Mouse (Mus musculus): ENCODE results near the gene Clec3a. TPM values are rescaled to one million over a fixed set of nuclear protein-coding genes. Genes with fewer than 3 reads are reported as not detected.

Gene Clec3a
- polyA plus RNA-seq, 1 experiment from 2014 or later: not detected

DNA sequence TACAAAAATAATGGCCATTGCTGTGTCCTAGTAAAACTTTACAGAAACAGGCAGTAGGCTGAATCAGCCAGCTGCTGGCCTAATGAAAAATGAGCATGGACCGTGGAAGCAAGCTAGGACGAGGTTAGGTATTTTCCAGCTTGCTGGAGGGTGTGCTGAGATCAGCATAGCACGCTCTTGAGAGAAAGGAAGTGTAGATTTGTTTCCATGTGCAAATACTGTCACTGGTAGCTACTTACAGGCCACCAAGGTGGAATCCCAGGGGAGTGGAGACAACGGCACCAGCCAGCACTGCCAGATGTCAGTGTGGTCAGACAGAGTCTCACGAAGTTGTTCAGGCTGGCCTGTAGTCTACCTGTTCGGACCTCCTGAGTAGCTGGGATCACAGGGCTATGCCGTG, 29.0 kb downstream of the Clec3a start:
- no peak for ATAC-seq (ENCODE audit: low FRiP score, low TSS enrichment)
- Histone ChIP-seq H3K27ac (replicated peaks; ENCODE audit: low read depth, low read length) (no peak overlapping the region), H3K9ac (replicated peaks; ENCODE audit: low read length) (no peak overlapping the region), H3K36me3 (ENCODE audit: control insufficient read depth, insufficient read depth, low read length) (no peaks in the 10 kb centered on the region), H3K27me3 (ENCODE audit: control insufficient read depth, insufficient read depth, low read length) (no peaks in the 10 kb centered on the region), H3K4me1 (ENCODE audit: control insufficient read depth, insufficient read depth, low read length) (no peaks in the 10 kb centered on the region), H3K4me2 (ENCODE audit: low read length) (no peak overlapping the region), H3K4me3 (replicated peaks; ENCODE audit: low read depth, low read length) (no peak overlapping the region), H3K9me3 (ENCODE audit: control insufficient read depth, low read length) (no peaks in the 10 kb centered on the region)
- DNase-seq: no peak
- 87% methylated on average over 7 of the region's 7 CpGs for WGBS

DNA sequence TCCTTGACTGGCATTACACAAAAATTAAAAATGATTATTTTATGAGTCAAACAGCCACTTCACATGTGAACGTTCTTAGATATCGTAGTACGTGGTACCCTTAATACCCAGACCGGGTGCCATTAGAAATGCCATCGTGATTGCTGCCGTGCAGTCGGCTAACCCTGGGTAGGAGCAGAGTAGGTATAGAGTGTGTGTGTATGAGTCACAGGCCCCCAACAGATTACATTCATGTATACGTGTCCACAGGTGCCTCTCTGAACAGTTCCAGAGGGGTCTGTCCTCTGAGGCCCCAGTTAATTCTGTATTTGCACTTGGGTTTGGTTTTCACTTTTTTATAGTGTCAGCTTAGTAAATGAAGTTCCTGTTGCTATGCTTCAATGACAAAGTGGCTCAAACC, 34.4 kb downstream of the Clec3a start:
- WGBS: 91% methylated on average over 8 of the region's 8 CpGs
- Histone ChIP-seq H3K27me3 (ENCODE audit: control insufficient read depth, insufficient read depth, low read length) (no peaks in the 10 kb centered on the region), H3K9ac (replicated peaks; ENCODE audit: low read length) (no peak overlapping the region), H3K36me3 (ENCODE audit: control insufficient read depth, insufficient read depth, low read length) (no peaks in the 10 kb centered on the region), H3K9me3 (ENCODE audit: control insufficient read depth, low read length) (no peaks in the 10 kb centered on the region), H3K4me2 (ENCODE audit: low read length) (no peak overlapping the region), H3K4me1 (ENCODE audit: control insufficient read depth, insufficient read depth, low read length) (peaks cover 6% of the 10 kb centered on the region; the same call in 1 of the 2 replicates), H3K4me3 (replicated peaks; ENCODE audit: low read depth, low read length) (no peak overlapping the region), H3K27ac (replicated peaks; ENCODE audit: low read depth, low read length) (no peak overlapping the region)
- ATAC-seq (ENCODE audit: low FRiP score, low TSS enrichment) (no peak), DNase-seq (no peak)

DNA sequence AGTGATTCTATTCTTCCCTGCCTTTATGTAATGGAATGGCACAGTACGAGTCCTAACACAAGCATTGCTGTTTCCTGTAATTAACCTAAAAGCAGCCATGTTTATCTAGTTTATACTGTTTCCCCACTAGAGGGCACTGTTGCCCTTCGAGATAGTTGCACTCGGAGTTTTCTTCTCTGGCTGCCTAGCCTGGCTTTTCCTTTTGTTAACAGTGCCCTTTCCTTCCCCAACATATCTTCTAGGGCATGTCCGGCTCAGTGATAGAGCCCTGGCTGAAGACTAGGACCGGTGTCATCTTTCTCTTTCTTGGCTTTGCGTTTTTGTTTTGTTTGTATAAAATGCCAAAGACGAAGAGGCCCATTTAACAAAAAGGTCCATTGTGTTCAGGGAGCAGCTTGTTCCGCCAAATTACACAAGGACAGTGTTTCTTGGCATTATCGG, 34.9 kb downstream of the Clec3a start:
- H3K9ac ChIP-seq (replicated peaks; ENCODE audit: low read length): no peak overlapping the region
- 5% methylated on average over 9 of the region's 9 CpGs for WGBS
- H3K27ac ChIP-seq (replicated peaks; ENCODE audit: low read depth, low read length): no peak overlapping the region
- H3K36me3 ChIP-seq (ENCODE audit: control insufficient read depth, insufficient read depth, low read length): no peaks in the 10 kb centered on the region
- H3K9me3 ChIP-seq (ENCODE audit: control insufficient read depth, low read length): no peaks in the 10 kb centered on the region
- peak overlapping the region; percentile 37 for H3K4me2 ChIP-seq (ENCODE audit: low read length)
- H3K4me1 ChIP-seq (ENCODE audit: control insufficient read depth, insufficient read depth, low read length): peaks cover 6% of the 10 kb centered on the region; the same call in 1 of the 2 replicates
- peak; percentile 95 for DNase-seq
- ATAC-seq (ENCODE audit: low FRiP score, low TSS enrichment): peak; percentile 37; the same call in 1 of the 2 replicates
- no peaks in the 10 kb centered on the region for H3K27me3 ChIP-seq (ENCODE audit: control insufficient read depth, insufficient read depth, low read length)
- no peak overlapping the region for H3K4me3 ChIP-seq (replicated peaks; ENCODE audit: low read depth, low read length)

DNA sequence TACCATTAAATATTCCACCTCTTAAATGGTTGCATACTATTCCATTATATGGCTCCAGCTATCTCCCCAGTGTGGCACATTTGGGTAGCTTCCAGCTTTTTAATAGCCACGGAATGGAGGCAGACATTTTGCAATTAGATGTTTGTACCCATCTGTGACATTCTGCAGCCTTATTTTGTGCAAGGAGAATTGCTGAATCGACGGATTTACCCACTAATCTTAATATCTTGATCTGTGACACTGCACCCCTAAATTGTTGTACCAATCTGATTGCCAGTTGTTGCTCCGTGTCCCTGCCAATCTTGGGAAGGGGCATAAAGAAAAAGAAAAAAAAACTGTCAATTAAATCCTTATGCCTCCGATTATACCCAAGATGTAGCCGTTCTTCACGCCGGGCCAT, 37.4 kb downstream of the Clec3a start:
- no peak overlapping the region for H3K4me3 ChIP-seq (replicated peaks; ENCODE audit: low read depth, low read length)
- no peaks in the 10 kb centered on the region for H3K9me3 ChIP-seq (ENCODE audit: control insufficient read depth, low read length)
- DNase-seq (no peak), ATAC-seq (ENCODE audit: low FRiP score, low TSS enrichment) (no peak)
- 88% methylated on average over 8 of the region's 8 CpGs for WGBS
- no peaks in the 10 kb centered on the region for H3K36me3 ChIP-seq (ENCODE audit: control insufficient read depth, insufficient read depth, low read length)
- no peak overlapping the region for H3K4me2 ChIP-seq (ENCODE audit: low read length)
- H3K27me3 ChIP-seq (ENCODE audit: control insufficient read depth, insufficient read depth, low read length): no peaks in the 10 kb centered on the region
- no peak overlapping the region for H3K27ac ChIP-seq (replicated peaks; ENCODE audit: low read depth, low read length)
- peaks cover 6% of the 10 kb centered on the region; the same call in 1 of the 2 replicates for H3K4me1 ChIP-seq (ENCODE audit: control insufficient read depth, insufficient read depth, low read length)
- no peak overlapping the region for H3K9ac ChIP-seq (replicated peaks; ENCODE audit: low read length)

DNA sequence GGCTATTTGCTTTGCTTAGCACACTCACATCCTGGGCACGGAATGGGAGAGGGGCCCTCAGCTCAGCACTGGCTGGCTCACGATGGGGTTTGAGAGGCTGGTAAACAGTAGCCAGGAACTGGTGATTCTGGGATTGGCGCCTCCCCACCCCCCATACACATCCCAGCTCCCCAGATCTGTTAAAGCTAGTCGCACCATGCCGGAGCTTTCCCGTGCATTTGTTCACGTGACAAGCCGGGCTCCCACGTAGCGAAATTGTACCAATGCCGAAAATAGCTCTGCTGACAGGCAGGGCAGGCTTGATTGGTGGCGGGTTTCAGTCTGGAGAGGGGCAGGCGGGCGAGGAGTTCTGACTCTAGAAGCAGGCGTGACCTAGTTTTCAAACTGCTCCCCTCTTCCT, 38.1 kb downstream of the Clec3a start:
- no peak for DNase-seq
- peaks cover 6% of the 10 kb centered on the region; the same call in 1 of the 2 replicates for H3K4me1 ChIP-seq (ENCODE audit: control insufficient read depth, insufficient read depth, low read length)
- H3K9ac ChIP-seq (replicated peaks; ENCODE audit: low read length): no peak overlapping the region
- H3K27me3 ChIP-seq (ENCODE audit: control insufficient read depth, insufficient read depth, low read length): no peaks in the 10 kb centered on the region
- no peaks in the 10 kb centered on the region for H3K36me3 ChIP-seq (ENCODE audit: control insufficient read depth, insufficient read depth, low read length)
- no peak overlapping the region for H3K4me3 ChIP-seq (replicated peaks; ENCODE audit: low read depth, low read length)
- H3K27ac ChIP-seq (replicated peaks; ENCODE audit: low read depth, low read length): no peak overlapping the region
- H3K4me2 ChIP-seq (ENCODE audit: low read length): no peak overlapping the region
- no peak for ATAC-seq (ENCODE audit: low FRiP score, low TSS enrichment)
- 80% methylated on average over 15 of the region's 15 CpGs for WGBS
- no peaks in the 10 kb centered on the region for H3K9me3 ChIP-seq (ENCODE audit: control insufficient read depth, low read length)

DNA sequence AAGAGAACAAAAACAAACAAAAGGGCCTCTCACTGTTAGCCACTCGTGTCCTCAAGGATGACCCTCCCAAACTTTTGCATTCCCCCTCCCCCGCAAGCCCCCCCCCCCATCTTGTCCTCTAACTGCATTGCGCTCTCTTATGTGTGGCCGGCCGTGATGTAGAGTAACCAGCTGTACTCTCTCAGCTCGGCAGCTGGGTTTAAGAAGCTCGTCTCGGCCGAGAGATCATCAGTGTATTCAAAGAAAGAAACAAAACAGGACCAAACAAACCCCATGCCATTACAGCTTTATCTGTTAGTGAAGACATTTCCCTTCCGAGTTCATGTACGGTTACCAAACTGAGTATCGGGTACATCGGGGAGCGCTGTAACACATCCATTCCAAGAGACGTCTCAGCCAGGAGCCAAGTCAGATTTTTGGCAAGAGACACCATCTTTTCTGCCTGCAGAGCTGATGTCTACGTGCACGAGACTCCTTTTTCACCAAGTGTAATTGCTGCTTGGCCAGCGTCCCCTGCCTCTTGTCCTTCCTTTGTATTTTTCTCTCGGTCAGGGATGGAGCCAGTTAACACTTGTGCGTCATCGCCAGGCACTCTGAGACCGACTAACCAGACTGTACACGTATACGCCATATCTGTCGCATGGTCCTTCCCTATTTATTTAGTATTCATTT, 40.4 kb downstream of the Clec3a start:
- Histone ChIP-seq H3K4me1 (ENCODE audit: control insufficient read depth, insufficient read depth, low read length) (peaks cover 5% of the 10 kb centered on the region), H3K4me2 (ENCODE audit: low read length) (no peak overlapping the region), H3K4me3 (replicated peaks; ENCODE audit: low read depth, low read length) (no peak overlapping the region), H3K9ac (replicated peaks; ENCODE audit: low read length) (no peak overlapping the region), H3K36me3 (ENCODE audit: control insufficient read depth, insufficient read depth, low read length) (no peaks in the 10 kb centered on the region), H3K9me3 (ENCODE audit: control insufficient read depth, low read length) (no peaks in the 10 kb centered on the region), H3K27me3 (ENCODE audit: control insufficient read depth, insufficient read depth, low read length) (no peaks in the 10 kb centered on the region), H3K27ac (replicated peaks; ENCODE audit: low read depth, low read length) (no peak overlapping the region)
- ATAC-seq (ENCODE audit: low FRiP score, low TSS enrichment) (no peak), DNase-seq (no peak)
- 74% methylated on average over 25 of the region's 25 CpGs for WGBS

DNA sequence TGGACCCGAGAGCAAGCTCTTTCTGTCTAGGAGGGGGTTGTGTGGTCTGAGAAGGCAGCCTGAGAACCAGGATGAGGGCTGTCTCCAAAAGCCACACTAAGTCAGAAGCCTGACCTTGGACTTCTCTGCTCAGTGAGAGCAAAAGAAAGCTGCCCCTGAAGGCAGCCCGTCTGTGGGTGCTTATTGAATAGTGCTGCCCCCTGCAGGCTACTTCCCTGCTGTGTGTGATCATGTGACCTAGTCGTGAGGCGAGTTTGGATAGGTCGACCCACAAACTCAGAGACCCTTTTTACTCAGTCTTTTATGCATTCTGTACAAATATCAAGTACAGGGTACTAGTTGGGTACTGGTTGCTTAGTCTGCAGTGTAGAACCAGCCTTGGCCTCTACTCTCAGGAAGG, 42.7 kb downstream of the Clec3a start:
- no peak for ATAC-seq (ENCODE audit: low FRiP score, low TSS enrichment)
- 65% methylated on average over 5 of the region's 5 CpGs for WGBS
- no peak overlapping the region for H3K4me3 ChIP-seq (replicated peaks; ENCODE audit: low read depth, low read length)

DNA sequence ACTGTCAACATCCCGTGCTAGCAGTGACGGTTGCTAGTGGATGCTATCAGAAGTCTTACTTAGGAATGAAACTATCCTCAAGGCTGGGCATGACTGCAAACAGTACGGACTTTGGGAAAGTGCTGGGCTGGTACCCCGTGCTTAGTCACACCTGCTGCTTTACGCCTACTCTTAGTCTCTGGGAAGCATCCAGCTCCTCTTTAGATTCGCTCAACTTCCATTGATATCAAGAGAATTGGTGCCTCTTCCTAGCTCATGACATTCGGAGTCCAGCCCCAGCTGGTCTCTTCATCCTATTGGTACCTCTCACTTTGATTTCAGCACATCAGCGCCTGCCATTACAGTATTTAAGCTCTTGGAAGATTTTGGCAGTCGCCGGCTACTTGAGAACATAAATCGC, 44.7 kb downstream of the Clec3a start:
- H3K9ac ChIP-seq (replicated peaks; ENCODE audit: low read length): no peak overlapping the region
- H3K4me3 ChIP-seq (replicated peaks; ENCODE audit: low read depth, low read length): no peak overlapping the region
- no peak for DNase-seq
- no peak overlapping the region for H3K4me2 ChIP-seq (ENCODE audit: low read length)
- ATAC-seq (ENCODE audit: low FRiP score, low TSS enrichment): no peak
- 90% methylated on average over 11 of the region's 11 CpGs for WGBS
- H3K36me3 ChIP-seq (ENCODE audit: control insufficient read depth, insufficient read depth, low read length): no peaks in the 10 kb centered on the region
- no peaks in the 10 kb centered on the region for H3K27me3 ChIP-seq (ENCODE audit: control insufficient read depth, insufficient read depth, low read length)
- no peak overlapping the region for H3K27ac ChIP-seq (replicated peaks; ENCODE audit: low read depth, low read length)
- H3K4me1 ChIP-seq (ENCODE audit: control insufficient read depth, insufficient read depth, low read length): peaks cover 6% of the 10 kb centered on the region; the same call in 1 of the 2 replicates
- H3K9me3 ChIP-seq (ENCODE audit: control insufficient read depth, low read length): no peaks in the 10 kb centered on the region

More for the DNA sequence above, 42.7 kb downstream of the Clec3a start:
- Histone ChIP-seq H3K4me1 (ENCODE audit: control insufficient read depth, insufficient read depth, low read length) (peaks cover 6% of the 10 kb centered on the region; the same call in 1 of the 2 replicates), H3K27me3 (ENCODE audit: control insufficient read depth, insufficient read depth, low read length) (no peaks in the 10 kb centered on the region), H3K4me2 (ENCODE audit: low read length) (no peak overlapping the region), H3K27ac (replicated peaks; ENCODE audit: low read depth, low read length) (no peak overlapping the region), H3K9ac (replicated peaks; ENCODE audit: low read length) (no peak overlapping the region), H3K36me3 (ENCODE audit: control insufficient read depth, insufficient read depth, low read length) (no peaks in the 10 kb centered on the region), H3K9me3 (ENCODE audit: control insufficient read depth, low read length) (no peaks in the 10 kb centered on the region)
- DNase-seq: no peak

DNA sequence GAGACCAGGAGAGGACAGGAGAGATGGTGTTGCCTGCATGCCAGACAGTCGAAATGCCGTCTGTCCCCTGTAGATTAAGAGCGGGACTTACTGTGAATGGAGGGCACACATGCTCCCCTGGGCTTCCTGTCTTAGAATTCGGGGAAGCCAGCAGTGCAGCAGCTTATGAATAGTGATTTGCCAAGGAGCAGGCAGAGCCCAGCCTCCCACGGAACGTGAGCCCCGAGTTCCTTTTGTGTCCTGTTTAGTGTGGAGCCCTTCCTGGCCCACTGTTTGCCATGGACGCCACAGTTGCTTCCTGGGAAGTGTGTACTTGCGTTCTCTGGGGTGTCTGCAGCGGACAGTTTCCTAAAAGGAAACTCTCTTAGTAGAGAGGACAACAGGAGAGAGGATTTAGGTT, 45.4 kb downstream of the Clec3a start:
- H3K4me2 ChIP-seq (ENCODE audit: low read length): no peak overlapping the region
- no peaks in the 10 kb centered on the region for H3K36me3 ChIP-seq (ENCODE audit: control insufficient read depth, insufficient read depth, low read length)
- DNase-seq (no peak), ATAC-seq (ENCODE audit: low FRiP score, low TSS enrichment) (no peak)
- no peak overlapping the region for H3K9ac ChIP-seq (replicated peaks; ENCODE audit: low read length)
- H3K4me1 ChIP-seq (ENCODE audit: control insufficient read depth, insufficient read depth, low read length): peaks cover 6% of the 10 kb centered on the region; the same call in 1 of the 2 replicates
- WGBS: 31% methylated on average over 10 of the region's 10 CpGs
- no peaks in the 10 kb centered on the region for H3K27me3 ChIP-seq (ENCODE audit: control insufficient read depth, insufficient read depth, low read length)
- no peak overlapping the region for H3K4me3 ChIP-seq (replicated peaks; ENCODE audit: low read depth, low read length)
- no peaks in the 10 kb centered on the region for H3K9me3 ChIP-seq (ENCODE audit: control insufficient read depth, low read length)
- no peak overlapping the region for H3K27ac ChIP-seq (replicated peaks; ENCODE audit: low read depth, low read length)
